Mouse (Mus musculus) forebrain, embryonic 11.5 days (tissue): ENCODE data around the gene Naa30. TPM values are rescaled to one million over a fixed set of nuclear protein-coding genes. Genes with fewer than 3 reads are reported as not detected.

Source experiments
- polyA plus RNA-seq: library from polyadenylated mRNA; unstranded; fragments of >200 nt; fragmentation: Nextera tagmentation; extraction: Ambion mirVana; gene quantifications from 2 replicates; pipeline ENCODE4 v1.2.1, GENCODE M21; 2014

Naa30 gene
- polyA plus RNA-seq, 1 experiment from 2014 or later, result 19.3 TPM

Other genes with a start within 250 kb of the Naa30 start
- gene Ap5m1, start 106.1 kb upstream of the Naa30 start, polyA plus RNA-seq, result 30.3 and 35.7 TPM in 2 replicates
- gene Exoc5, start 105.6 kb upstream of the Naa30 start, polyA plus RNA-seq, result 86.7 and 98.4 TPM in 2 replicates
- gene ccdc198, start 73.2 kb downstream of the Naa30 start, polyA plus RNA-seq, result 0.05 and 0.08 TPM in 2 replicates